Mouse (Mus musculus): Measurements from ENCODE around the gene Abcb1b. TPM values are rescaled to one million over a fixed set of nuclear protein-coding genes. Genes with fewer than 3 reads are reported as not detected.
"Not testable (repeated sequence)": the region's sequence is repeated elsewhere in the genome, so short reads cannot be mapped to it uniquely, and the experiment has no call there.

The Abcb1b gene
- polyA plus RNA-seq, 1 experiment from 2014 or later: 1.8 TPM

DNA sequence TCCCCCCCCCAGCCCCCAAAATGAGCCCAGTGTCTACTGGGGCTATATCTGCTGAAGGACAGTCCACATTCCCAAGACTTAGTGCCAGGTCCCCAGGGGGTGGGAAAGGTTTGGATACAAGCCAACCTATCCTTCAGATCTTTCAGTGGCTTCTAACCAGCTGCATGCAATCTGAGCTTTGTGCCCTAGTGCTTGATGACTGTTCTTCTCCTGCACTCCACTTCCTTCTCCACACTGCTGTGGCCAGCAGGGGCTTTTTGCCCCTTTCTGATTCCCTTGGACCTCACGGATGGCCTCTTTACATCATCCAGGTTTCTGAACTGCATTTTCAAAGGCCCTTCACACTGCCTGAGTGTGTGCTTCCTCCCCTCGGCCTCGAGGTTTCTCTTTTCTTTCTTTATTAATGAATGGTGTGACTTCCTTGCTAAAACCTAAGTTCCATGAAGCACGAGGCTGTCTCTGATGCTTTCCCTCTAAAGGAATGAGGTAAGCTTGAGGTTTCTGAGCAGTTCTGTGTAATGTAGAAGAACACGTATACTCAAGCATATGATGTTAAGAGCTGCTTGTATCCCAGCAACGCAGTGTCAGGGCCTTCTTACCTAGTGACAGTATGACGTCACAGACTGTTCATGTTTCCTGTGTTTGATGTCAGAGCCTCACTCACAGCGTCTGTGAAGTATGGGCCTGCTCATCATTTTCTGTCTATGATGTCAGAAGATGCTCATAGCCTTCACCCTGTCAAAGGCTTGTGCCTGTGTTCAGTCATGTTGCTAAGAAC, 40.9 kb downstream of the Abcb1b start:
- Histone ChIP-seq H3K4me1 (ENCODE audit: insufficient read depth, low read depth, low read length) (no peaks in the 10 kb centered on the region), H3K27ac (ENCODE audit: low read length) (no peak overlapping the region), H3K9ac (replicated peaks; ENCODE audit: low read depth) (no peak overlapping the region), H3K27me3 (replicated peaks; ENCODE audit: insufficient read depth, low read length) (no peaks in the 10 kb centered on the region), H3K9me3 (ENCODE audit: low read length) (no peaks in the 10 kb centered on the region), H3K4me3 (ENCODE audit: low read depth, low read length) (no peak overlapping the region), H3K36me3 (ENCODE audit: insufficient read depth, low read length) (no peaks in the 10 kb centered on the region), H3K4me2 (replicated peaks; ENCODE audit: low read depth, low read length) (no peak overlapping the region)
- TF ChIP-seq EP300 (IDR thresholded peaks at IDR 0.05): no peak
- no peak for TF ChIP-seq CTCF (IDR thresholded peaks at IDR 0.05)
- DNase-seq (ENCODE audit: low spot score) (no peak), ATAC-seq (no peak)
- WGBS: 49% methylated on average over 8 of the region's 8 CpGs

DNA sequence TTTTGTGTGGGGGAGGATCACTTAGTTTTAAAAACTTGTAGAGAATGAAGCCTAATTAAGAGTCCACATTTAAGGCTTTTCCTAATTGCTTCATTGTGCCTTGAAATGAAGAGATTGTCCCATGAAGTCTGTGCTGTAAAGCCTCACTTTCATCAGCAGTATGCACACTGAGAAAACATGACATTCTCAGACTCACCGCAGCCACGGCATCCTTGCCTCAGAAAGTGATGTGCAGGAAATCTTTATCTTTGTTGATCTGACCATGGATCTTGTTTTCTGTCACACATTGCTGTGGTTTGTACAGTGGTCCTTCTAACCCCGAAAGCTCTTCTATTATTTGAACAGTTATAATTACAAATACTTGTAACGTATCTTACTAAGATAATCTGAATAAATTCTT, 41.7 kb downstream of the Abcb1b start:
- Histone ChIP-seq H3K27ac (ENCODE audit: low read length) (no peak overlapping the region), H3K4me3 (ENCODE audit: low read depth, low read length) (no peak overlapping the region), H3K9ac (replicated peaks; ENCODE audit: low read depth) (no peak overlapping the region), H3K4me2 (replicated peaks; ENCODE audit: low read depth, low read length) (no peak overlapping the region), H3K27me3 (replicated peaks; ENCODE audit: insufficient read depth, low read length) (no peaks in the 10 kb centered on the region), H3K36me3 (ENCODE audit: insufficient read depth, low read length) (no peaks in the 10 kb centered on the region), H3K4me1 (ENCODE audit: insufficient read depth, low read depth, low read length) (no peaks in the 10 kb centered on the region), H3K9me3 (ENCODE audit: low read length) (no peaks in the 10 kb centered on the region)
- ATAC-seq (no peak), DNase-seq (ENCODE audit: low spot score) (no peak)
- 77% methylated on average over 4 of the region's 4 CpGs for WGBS
- TF ChIP-seq CTCF (IDR thresholded peaks at IDR 0.05) (no peak), EP300 (IDR thresholded peaks at IDR 0.05) (no peak)

GRCm38 (mm10) chr5:8840887-8841286, 42.9 kb downstream of the Abcb1b start:
- no peak overlapping the region for H3K4me2 ChIP-seq (replicated peaks; ENCODE audit: low read depth, low read length)
- no peaks in the 10 kb centered on the region for H3K36me3 ChIP-seq (ENCODE audit: insufficient read depth, low read length)
- H3K4me3 ChIP-seq (ENCODE audit: low read depth, low read length): no peak overlapping the region
- no peak overlapping the region for H3K27ac ChIP-seq (ENCODE audit: low read length)
- ATAC-seq (no peak), DNase-seq (ENCODE audit: low spot score) (peak; percentile 58)
- H3K4me1 ChIP-seq (ENCODE audit: insufficient read depth, low read depth, low read length): no peaks in the 10 kb centered on the region
- H3K9ac ChIP-seq (replicated peaks; ENCODE audit: low read depth): no peak overlapping the region
- WGBS: 47% methylated on average over 5 of the region's 5 CpGs
- H3K27me3 ChIP-seq (replicated peaks; ENCODE audit: insufficient read depth, low read length): no peaks in the 10 kb centered on the region
- TF ChIP-seq CTCF (IDR thresholded peaks at IDR 0.05) (peak; percentile 76), EP300 (IDR thresholded peaks at IDR 0.05) (no peak)
- no peaks in the 10 kb centered on the region for H3K9me3 ChIP-seq (ENCODE audit: low read length)

- no peak overlapping the region for H3K4me3 ChIP-seq (ENCODE audit: low read depth, low read length)
- 24% methylated on average over 3 of the region's 3 CpGs for WGBS
- H3K4me2 ChIP-seq (replicated peaks; ENCODE audit: low read depth, low read length): no peak overlapping the region
- no peak overlapping the region for H3K27ac ChIP-seq (ENCODE audit: low read length)
- TF ChIP-seq EP300 (IDR thresholded peaks at IDR 0.05) (no peak), CTCF (IDR thresholded peaks at IDR 0.05) (peak; percentile 37)
- DNase-seq (ENCODE audit: low spot score) (no peak), ATAC-seq (no peak)
- H3K9me3 ChIP-seq (ENCODE audit: low read length): no peaks in the 10 kb centered on the region
- H3K27me3 ChIP-seq (replicated peaks; ENCODE audit: insufficient read depth, low read length): no peaks in the 10 kb centered on the region
- H3K36me3 ChIP-seq (ENCODE audit: insufficient read depth, low read length): no peaks in the 10 kb centered on the region
- H3K9ac ChIP-seq (replicated peaks; ENCODE audit: low read depth): no peak overlapping the region
- no peaks in the 10 kb centered on the region for H3K4me1 ChIP-seq (ENCODE audit: insufficient read depth, low read depth, low read length)
Measured at GRCm38 (mm10) chr5:8842815-8843214, 44.9 kb downstream of the Abcb1b start.

DNA sequence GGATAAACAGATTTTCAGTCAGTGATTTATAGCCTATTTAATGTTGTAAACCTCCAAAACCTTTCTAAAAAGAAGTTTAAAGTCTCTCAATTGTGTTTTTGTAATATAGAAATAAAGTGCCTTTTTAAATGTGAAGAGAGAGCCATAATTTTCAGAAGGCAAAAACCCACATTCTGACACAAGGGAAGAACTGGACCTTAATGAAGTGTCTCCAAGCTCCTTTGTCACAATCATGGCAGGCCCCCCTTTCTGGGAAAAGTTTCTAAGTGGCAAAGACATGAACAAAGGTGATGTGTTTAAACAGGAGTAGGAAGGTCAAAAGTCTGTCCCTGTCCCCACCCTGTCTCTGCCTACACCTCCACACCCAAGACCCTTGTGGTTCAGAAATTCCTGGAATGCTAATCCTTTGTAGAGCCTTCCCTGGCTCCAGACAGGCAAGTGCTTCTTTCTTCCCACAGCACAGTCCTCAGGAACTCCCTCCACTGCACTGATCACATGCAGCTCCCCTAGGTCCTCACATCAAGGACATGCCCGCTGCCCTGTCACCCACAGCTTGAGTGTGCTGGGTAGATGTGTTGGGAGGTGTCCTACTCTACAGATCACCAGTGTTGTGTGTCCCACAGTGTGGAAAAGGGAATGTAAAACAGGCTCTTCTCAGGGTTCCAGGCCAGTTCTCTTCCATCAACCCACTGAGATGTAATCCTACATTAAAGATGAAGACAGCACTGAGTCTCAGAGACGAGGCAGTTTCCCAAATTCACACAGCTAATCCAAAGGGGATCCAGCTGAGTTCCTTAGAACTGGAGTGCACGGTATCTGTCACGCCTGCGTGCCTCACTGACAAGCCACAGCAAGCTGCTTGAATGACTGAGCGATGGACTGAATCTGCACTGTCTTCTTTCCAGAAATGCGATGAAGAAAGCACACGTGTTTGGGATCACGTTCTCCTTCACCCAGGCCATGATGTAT, 50.9 kb downstream of the Abcb1b start:
- H3K36me3 ChIP-seq (ENCODE audit: insufficient read depth, low read length); H3K4me2 ChIP-seq (replicated peaks; ENCODE audit: low read depth, low read length); H3K9ac ChIP-seq (replicated peaks; ENCODE audit: low read depth); ATAC-seq; H3K4me1 ChIP-seq (ENCODE audit: insufficient read depth, low read depth, low read length); DNase-seq (ENCODE audit: low spot score); H3K27ac ChIP-seq (ENCODE audit: low read length); H3K4me3 ChIP-seq (ENCODE audit: low read depth, low read length); H3K27me3 ChIP-seq (replicated peaks; ENCODE audit: insufficient read depth, low read length); H3K9me3 ChIP-seq (ENCODE audit: low read length): not testable (repeated sequence)
- 68% methylated on average over 5 of the region's 9 CpGs for WGBS

- Histone ChIP-seq H3K4me2 (replicated peaks; ENCODE audit: low read depth, low read length) (no peak overlapping the region), H3K27ac (ENCODE audit: low read length) (no peak overlapping the region), H3K9ac (replicated peaks; ENCODE audit: low read depth) (no peak overlapping the region), H3K4me1 (ENCODE audit: insufficient read depth, low read depth, low read length) (no peaks in the 10 kb centered on the region), H3K9me3 (ENCODE audit: low read length) (no peaks in the 10 kb centered on the region), H3K36me3 (ENCODE audit: insufficient read depth, low read length) (no peaks in the 10 kb centered on the region), H3K4me3 (ENCODE audit: low read depth, low read length) (no peak overlapping the region), H3K27me3 (replicated peaks; ENCODE audit: insufficient read depth, low read length) (no peaks in the 10 kb centered on the region)
- no peak for DNase-seq (ENCODE audit: low spot score)
- WGBS: 67% methylated on average over 4 of the region's 4 CpGs
- TF ChIP-seq EP300 (IDR thresholded peaks at IDR 0.05): no peak
- no peak for TF ChIP-seq CTCF (IDR thresholded peaks at IDR 0.05)
- no peak for ATAC-seq
Measured at GRCm38 (mm10) chr5:8850851-8851250, 52.9 kb downstream of the Abcb1b start.

Data from lung, postnatal 0 days (tissue).